Mouse (Mus musculus) heart, postnatal 0 days (tissue): ENCODE results near the gene Itpr2.

ENCODE experiments used
- CTCF ChIP-seq: IDR thresholded peaks from 2 replicates; pipeline ENCODE4 v1.5.1; 2016; ENCODE audit warnings: antibody characterized with exemption, control low read depth, low read depth
- EP300 ChIP-seq: IDR thresholded peaks from 2 replicates; pipeline ENCODE4 v1.6.1; 2016; ENCODE audit warnings: antibody characterized with exemption, low read depth

DNA sequence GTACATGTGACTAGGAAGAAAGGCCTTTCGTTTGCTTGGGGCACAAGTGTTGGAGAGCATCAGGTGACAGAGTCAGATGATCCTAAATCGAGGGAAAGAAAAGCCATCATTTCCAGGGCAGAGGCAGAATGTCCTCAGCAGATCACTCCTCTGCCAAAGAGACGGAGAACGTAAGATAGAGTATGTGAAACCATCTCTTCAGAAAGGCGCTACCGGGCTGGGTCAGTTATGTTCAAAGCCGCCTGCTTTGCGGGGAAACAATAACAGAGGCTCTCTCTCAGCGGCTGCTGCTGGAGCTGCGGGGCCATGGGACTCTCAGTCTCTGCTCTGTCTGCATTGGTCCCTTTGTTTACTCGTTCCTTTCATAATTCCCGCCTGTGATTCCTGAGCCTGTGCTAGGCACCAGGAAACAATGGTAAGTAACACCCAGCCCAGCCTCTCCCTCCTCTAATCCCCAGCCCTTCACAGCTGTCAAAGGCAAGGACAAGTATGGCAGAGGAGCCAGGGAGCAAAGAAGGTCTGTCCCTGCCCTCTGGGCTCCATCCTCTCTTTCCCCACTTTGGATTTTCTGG lies 387.2 kb downstream of the Itpr2 start:
- no peak for TF ChIP-seq CTCF
- no peak for TF ChIP-seq EP300
